Mouse (Mus musculus) ES-E14 (cell line): ENCODE data around the gene Ppm1l.

Experiments used
- CHD2 ChIP-seq: IDR thresholded peaks from 2 replicates; pipeline ENCODE4 v1.6.1; 2014; ENCODE audit warnings: mild to moderate bottlenecking, low read depth, low read length, inconsistent platforms
- HCFC1 ChIP-seq: IDR thresholded peaks from 2 replicates; pipeline ENCODE4 v1.6.1; 2012; ENCODE audit warnings: low read length, inconsistent platforms, borderline replicate concordance; ENCODE audit not compliant: insufficient read depth
- ZC3H11A ChIP-seq: IDR thresholded peaks from 2 replicates; pipeline ENCODE4 v1.6.1; 2012; ENCODE audit warnings: low read depth, mild to moderate bottlenecking, inconsistent platforms, low read length, borderline replicate concordance
- ZNF384 ChIP-seq: IDR thresholded peaks from 2 replicates; pipeline ENCODE4 v1.6.1; 2012; ENCODE audit warnings: low read depth, low read length, inconsistent platforms

- TF ChIP-seq CHD2 (no peak), ZNF384 (no peak), ZC3H11A (no peak), HCFC1 (no peak)
Measured at GRCm38 (mm10) chr3:69597816-69598215, 281.2 kb downstream of the Ppm1l start.
